Mouse (Mus musculus): ENCODE measurements around the gene Vwa8. TPM values are rescaled to one million over a fixed set of nuclear protein-coding genes. Genes with fewer than 3 reads are reported as not detected.

Vwa8 gene
- polyA plus RNA-seq, 1 experiment from 2014 or later = 6.7 TPM

DNA sequence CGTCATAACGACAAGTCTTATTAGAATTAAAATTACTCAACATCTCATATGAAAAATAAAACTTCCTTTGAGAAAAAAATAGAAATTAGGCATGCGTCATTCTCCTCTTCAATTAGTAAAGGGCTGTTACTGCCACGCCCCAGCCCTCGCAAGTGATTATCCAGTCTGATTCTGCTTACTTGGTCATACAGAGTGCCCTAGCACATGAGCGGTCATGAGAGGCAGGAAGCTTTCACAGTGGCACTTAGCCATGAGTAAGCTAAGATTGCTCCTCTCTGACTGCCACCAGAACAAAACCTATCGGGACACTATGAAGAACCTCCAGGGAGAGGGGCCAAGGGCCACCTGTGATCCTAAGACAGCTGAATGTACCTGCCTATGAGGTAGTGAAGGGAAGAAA, 312.1 kb downstream of the Vwa8 start:
- no peaks in the 10 kb centered on the region for H3K27me3 ChIP-seq (replicated peaks)
- no peaks in the 10 kb centered on the region for H3K4me1 ChIP-seq
- H3K4me2 ChIP-seq = no peak overlapping the region
- no peak overlapping the region for H3K9ac ChIP-seq
- no peaks in the 10 kb centered on the region for H3K36me3 ChIP-seq (replicated peaks)
- ATAC-seq (replicated peaks) = no peak
- H3K27ac ChIP-seq = no peak overlapping the region
- no peaks in the 10 kb centered on the region for H3K9me3 ChIP-seq
- H3K4me3 ChIP-seq = no peak overlapping the region
- 90% methylated on average over 7 of the region's 7 CpGs for WGBS

DNA sequence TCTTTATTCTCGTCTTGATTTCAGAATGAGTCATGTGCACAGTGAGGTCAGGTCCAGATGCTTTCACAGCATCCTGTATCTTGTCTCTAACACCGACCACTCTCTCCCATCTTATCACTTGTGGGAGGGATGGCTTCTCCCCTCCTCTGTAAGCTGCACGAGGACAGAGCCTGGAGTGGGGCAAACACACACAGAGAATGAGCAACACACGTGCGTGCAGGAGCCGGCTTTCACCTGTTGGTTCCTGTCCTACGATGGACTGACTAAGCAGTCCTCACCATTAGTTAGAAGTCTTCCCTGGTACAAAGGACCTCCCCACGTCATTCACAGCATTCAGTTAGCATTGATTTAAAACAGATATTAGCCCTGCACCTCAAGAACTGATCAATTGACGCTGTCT, 312.9 kb downstream of the Vwa8 start:
- 90% methylated on average over 9 of the region's 9 CpGs for WGBS
- no peak for ATAC-seq (replicated peaks)
- H3K36me3 ChIP-seq (replicated peaks) = no peaks in the 10 kb centered on the region
- no peaks in the 10 kb centered on the region for H3K27me3 ChIP-seq (replicated peaks)
- no peak overlapping the region for H3K9ac ChIP-seq
- H3K4me2 ChIP-seq = no peak overlapping the region
- H3K4me3 ChIP-seq = no peak overlapping the region
- no peaks in the 10 kb centered on the region for H3K4me1 ChIP-seq
- no peak overlapping the region for H3K27ac ChIP-seq
- no peaks in the 10 kb centered on the region for H3K9me3 ChIP-seq

DNA sequence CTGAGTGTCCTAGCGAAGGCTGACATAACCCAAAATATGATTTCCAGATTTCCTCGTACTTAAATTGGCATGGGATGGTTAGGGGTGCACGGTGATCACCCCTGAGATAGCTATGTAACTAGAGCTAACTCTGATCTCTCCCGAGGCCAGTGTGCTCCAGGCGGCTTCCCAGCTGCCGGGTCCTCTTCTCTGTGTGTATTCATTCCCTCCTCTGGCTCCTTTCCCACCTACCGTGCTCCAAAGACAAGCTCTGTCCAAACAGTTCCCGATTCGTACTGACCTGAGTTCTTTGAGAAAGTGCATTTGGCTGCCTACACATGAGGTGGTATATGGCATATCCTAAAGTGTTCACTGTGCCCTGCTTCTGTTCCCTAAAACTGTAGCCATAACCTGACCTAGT, 313.8 kb downstream of the Vwa8 start:
- Histone ChIP-seq H3K27ac (no peak overlapping the region), H3K9ac (no peak overlapping the region), H3K4me1 (no peaks in the 10 kb centered on the region), H3K27me3 (replicated peaks) (no peaks in the 10 kb centered on the region), H3K4me2 (no peak overlapping the region), H3K36me3 (replicated peaks) (no peaks in the 10 kb centered on the region), H3K9me3 (no peaks in the 10 kb centered on the region), H3K4me3 (no peak overlapping the region)
- WGBS = 60% methylated on average over 9 of the region's 9 CpGs
- no peak for ATAC-seq (replicated peaks)

DNA sequence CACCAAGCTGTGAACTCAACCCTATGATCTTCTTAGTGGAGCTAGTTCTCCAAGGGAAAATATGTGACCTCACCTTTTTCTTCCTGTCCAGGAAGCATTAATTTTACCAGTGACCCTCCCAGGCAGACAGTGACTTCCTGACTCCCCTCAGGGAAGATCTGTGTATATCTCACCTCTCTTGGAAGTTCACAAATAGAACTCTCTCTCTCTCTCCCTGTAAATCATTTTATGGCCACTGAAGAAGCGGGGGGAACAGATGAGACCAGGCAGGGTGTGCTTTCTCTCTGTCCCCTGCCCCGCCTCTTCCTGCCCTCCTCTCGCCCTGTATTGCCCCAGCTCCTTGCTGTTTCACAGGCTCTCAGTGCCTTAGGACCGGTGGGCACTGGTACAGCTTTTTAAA, 315.5 kb downstream of the Vwa8 start:
- Histone ChIP-seq H3K9me3 (no peaks in the 10 kb centered on the region), H3K4me3 (no peak overlapping the region), H3K36me3 (replicated peaks) (no peaks in the 10 kb centered on the region), H3K4me1 (no peaks in the 10 kb centered on the region), H3K4me2 (no peak overlapping the region), H3K27ac (no peak overlapping the region), H3K9ac (no peak overlapping the region), H3K27me3 (replicated peaks) (no peaks in the 10 kb centered on the region)
- no peak for ATAC-seq (replicated peaks)
- WGBS = 91% methylated on average over 4 of the region's 4 CpGs

DNA sequence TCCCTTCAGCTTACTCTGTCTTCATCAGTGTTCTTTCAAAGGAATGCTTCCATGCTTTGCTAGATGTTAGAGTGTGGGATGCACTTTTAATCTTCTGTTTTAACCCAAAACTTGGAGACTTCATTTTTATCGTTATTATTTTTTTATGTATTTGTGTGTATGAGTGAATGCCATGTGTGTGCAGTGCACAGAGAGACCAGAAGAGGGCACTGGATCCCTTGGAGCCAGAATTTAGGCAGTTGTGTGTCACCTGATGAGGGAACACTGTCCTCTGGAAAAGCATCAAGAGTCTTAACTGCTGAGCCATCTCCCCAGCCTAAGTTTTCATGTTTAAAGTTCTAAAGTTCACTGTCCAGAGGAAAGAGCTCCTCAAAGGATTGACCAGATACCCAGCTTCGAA, 316.1 kb downstream of the Vwa8 start:
- Histone ChIP-seq H3K36me3 (replicated peaks) (no peaks in the 10 kb centered on the region), H3K9ac (no peak overlapping the region), H3K27me3 (replicated peaks) (no peaks in the 10 kb centered on the region), H3K27ac (no peak overlapping the region), H3K4me2 (no peak overlapping the region), H3K9me3 (no peaks in the 10 kb centered on the region), H3K4me1 (no peaks in the 10 kb centered on the region), H3K4me3 (no peak overlapping the region)
- WGBS = 94% methylated on average over 2 of the region's 2 CpGs
- ATAC-seq (replicated peaks) = no peak

DNA sequence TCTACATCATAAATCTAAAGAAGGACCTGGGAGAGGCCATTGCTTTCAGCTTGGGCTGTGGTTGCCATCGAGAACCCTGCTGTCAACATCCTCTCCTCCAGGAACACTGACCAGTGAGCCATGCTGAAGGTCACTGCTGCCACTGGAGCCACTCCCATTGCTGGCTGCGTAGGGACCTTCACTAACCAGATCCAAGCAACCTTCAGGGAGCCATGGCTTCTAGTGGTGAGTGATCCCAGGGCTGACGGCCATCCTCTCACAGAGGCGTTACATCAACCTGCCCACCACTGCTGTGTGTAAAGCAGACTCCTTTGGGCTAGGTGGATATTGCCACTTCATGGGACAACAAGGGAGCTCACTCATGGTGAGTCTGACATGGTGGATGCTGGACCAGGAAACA, 325.7 kb downstream of the Vwa8 start:
- no peak for ATAC-seq (replicated peaks)
- no peaks in the 10 kb centered on the region for H3K9me3 ChIP-seq

DNA sequence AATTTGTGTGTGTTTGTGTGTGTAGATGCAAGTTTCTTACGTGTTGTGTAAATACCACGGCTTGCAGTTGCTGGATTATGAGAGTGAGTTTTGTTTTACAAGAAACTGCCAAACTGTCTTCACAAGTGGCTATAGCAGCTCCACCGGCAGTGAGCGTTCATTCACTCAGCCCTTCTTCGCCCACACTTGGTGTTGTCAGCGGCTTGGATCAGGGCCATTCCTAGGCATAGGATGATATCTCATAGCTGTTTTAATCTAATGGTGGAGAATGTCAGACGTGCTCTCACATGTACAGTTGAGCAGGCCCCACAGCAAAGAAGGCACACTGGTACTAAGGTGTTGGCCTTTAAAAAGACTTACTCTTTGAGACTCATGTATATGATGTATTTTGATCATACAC, 328.9 kb downstream of the Vwa8 start:
- no peaks in the 10 kb centered on the region for H3K9me3 ChIP-seq
- no peak for ATAC-seq (replicated peaks)
- no peaks in the 10 kb centered on the region for H3K27me3 ChIP-seq (replicated peaks)
- no peak overlapping the region for H3K4me3 ChIP-seq
- H3K4me2 ChIP-seq = no peak overlapping the region
- no peak overlapping the region for H3K9ac ChIP-seq
- WGBS = 92% methylated on average over 7 of the region's 7 CpGs
- H3K36me3 ChIP-seq (replicated peaks) = no peaks in the 10 kb centered on the region
- no peak overlapping the region for H3K27ac ChIP-seq
- no peaks in the 10 kb centered on the region for H3K4me1 ChIP-seq

More for the DNA sequence above, 325.7 kb downstream of the Vwa8 start:
- no peaks in the 10 kb centered on the region for H3K27me3 ChIP-seq (replicated peaks)
- H3K4me2 ChIP-seq = no peak overlapping the region
- no peak overlapping the region for H3K4me3 ChIP-seq
- 95% methylated on average over 4 of the region's 4 CpGs for WGBS
- H3K4me1 ChIP-seq = no peaks in the 10 kb centered on the region
- H3K9ac ChIP-seq = no peak overlapping the region
- no peaks in the 10 kb centered on the region for H3K36me3 ChIP-seq (replicated peaks)
- H3K27ac ChIP-seq = no peak overlapping the region

DNA sequence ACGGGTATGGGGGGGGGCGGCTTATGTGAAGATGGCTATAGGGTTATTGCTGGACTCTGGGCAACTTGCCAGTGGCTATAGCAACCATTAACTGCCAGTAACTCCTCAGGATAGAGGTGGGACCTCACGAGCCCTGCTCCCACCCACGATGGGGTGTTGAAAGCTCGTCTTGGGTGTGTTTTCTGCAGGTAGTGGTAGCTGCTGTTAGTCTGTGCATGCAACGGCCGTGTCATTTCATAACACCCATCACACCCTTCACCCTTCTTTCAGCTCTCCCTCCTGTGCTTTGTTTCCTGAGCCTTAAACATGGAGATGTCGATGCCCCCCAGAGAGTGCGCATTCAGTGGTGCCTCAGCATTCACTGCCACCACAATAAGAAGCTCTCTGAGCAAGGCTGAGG, 329.4 kb downstream of the Vwa8 start:
- no peak overlapping the region for H3K4me3 ChIP-seq
- H3K4me2 ChIP-seq = no peak overlapping the region
- WGBS = 88% methylated on average over 9 of the region's 9 CpGs
- no peak overlapping the region for H3K9ac ChIP-seq
- no peak for ATAC-seq (replicated peaks)
- no peaks in the 10 kb centered on the region for H3K9me3 ChIP-seq
- no peak overlapping the region for H3K27ac ChIP-seq
- H3K4me1 ChIP-seq = no peaks in the 10 kb centered on the region
- H3K27me3 ChIP-seq (replicated peaks) = no peaks in the 10 kb centered on the region
- H3K36me3 ChIP-seq (replicated peaks) = no peaks in the 10 kb centered on the region

DNA sequence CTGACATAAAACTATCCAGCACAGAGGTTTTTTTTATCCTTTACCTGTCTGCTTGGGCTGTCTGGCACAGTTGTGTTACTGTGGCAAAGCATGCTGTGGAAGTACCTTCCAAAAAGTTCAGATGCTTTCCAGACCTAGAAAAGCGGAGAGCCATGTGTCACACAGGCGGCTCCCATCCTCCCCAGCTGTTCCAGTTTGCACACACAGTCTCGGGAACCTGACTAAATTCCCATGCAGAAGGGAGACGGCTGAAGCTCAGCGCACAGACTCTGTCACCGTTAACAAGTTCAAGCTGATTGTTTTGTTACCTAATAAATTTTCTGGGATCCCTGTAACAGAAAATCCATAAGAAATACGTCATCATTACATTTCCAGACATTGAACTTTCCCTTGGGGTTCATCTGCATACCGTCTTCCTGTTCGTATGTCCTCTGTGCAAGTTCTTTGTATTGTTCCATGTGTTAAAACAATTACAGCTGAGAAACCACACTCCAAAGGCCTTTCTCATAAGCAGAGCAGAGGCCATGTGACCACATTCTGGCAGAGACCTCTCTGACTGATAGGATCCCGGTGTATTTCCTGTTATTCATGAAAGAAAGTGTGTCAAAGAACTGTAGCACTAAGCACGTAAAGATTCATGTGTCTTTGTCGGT, 331.4 kb downstream of the Vwa8 start:
- H3K36me3 ChIP-seq (replicated peaks) = no peaks in the 10 kb centered on the region
- H3K9ac ChIP-seq = no peak overlapping the region

DNA sequence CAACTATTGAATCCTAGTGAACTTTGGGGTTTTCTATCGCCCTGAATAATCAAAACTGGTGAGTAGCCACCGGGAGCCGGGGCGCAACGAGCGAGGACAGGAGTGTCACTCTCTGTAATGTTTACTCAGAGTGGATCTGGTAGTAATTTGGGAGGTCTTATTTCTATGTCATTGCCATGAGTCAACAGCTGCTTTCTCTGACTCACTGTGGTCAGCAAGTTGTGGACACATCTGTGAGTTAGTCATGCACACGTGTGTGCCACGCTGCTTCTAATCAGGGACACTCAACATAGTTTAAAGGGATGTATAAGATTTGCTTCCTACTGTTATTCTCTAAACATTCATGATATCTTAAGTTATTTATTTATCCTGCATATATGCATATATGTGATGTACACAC, 332.9 kb downstream of the Vwa8 start:
- Histone ChIP-seq H3K4me2 (no peak overlapping the region), H3K9me3 (no peaks in the 10 kb centered on the region), H3K4me3 (no peak overlapping the region), H3K27me3 (replicated peaks) (no peaks in the 10 kb centered on the region), H3K4me1 (no peaks in the 10 kb centered on the region), H3K9ac (no peak overlapping the region), H3K27ac (no peak overlapping the region), H3K36me3 (replicated peaks) (no peaks in the 10 kb centered on the region)
- no peak for ATAC-seq (replicated peaks)
- 93% methylated on average over 8 of the region's 8 CpGs for WGBS

More for the DNA sequence above, 331.4 kb downstream of the Vwa8 start:
- Histone ChIP-seq H3K4me2 (no peak overlapping the region), H3K4me3 (no peak overlapping the region), H3K27ac (no peak overlapping the region), H3K27me3 (replicated peaks) (no peaks in the 10 kb centered on the region), H3K4me1 (no peaks in the 10 kb centered on the region), H3K9me3 (no peaks in the 10 kb centered on the region)
- ATAC-seq (replicated peaks) = no peak
- WGBS = 68% methylated on average over 12 of the region's 12 CpGs

DNA sequence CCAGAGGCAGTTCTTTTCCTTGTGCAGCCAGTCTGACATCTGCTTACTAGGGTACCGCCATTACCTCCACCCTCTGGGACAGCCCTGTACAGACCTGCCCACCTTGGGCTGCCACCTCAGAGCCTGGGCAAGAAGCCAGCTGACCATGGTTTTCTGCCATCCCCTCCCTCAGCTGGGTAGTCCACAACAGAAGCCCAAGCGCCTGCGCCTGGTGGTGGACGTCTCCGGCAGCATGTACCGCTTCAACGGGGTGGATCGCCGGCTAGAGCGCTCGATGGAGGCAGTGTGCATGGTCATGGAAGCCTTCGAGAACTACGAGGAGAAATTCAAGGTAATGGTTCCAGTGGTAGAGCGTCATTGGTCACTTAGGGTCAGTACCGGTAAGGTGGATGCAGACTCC, 333.9 kb downstream of the Vwa8 start:
- no peaks in the 10 kb centered on the region for H3K27me3 ChIP-seq (replicated peaks)
- ATAC-seq (replicated peaks) = no peak
- H3K4me3 ChIP-seq = no peak overlapping the region
- WGBS = 94% methylated on average over 15 of the region's 15 CpGs
- H3K4me1 ChIP-seq = no peaks in the 10 kb centered on the region
- no peak overlapping the region for H3K9ac ChIP-seq
- H3K9me3 ChIP-seq = no peaks in the 10 kb centered on the region
- H3K4me2 ChIP-seq = no peak overlapping the region
- no peak overlapping the region for H3K27ac ChIP-seq
- no peaks in the 10 kb centered on the region for H3K36me3 ChIP-seq (replicated peaks)

DNA sequence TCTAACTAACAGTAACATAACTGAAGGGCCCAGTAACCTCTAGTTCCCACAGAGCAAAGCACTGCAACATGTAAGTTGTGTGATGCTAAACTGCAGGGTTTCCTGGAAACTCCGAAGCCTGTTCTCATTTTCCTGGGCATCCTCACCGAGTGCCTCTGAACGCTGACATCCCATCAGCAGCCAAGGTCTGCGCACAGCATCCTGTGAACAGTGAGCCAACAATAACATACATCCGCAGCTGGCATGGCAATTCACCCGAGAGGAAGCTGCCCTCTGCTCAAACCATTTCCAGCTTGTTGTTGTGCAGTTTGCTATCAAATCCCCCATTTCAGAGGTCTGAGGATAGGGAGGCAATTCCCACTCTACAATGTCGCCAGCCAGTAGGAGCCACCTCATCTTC, 334.4 kb downstream of the Vwa8 start:
- WGBS = 80% methylated on average over 7 of the region's 7 CpGs
- Histone ChIP-seq H3K9ac (no peak overlapping the region), H3K36me3 (replicated peaks) (no peaks in the 10 kb centered on the region), H3K4me1 (no peaks in the 10 kb centered on the region), H3K4me2 (no peak overlapping the region), H3K9me3 (no peaks in the 10 kb centered on the region), H3K4me3 (no peak overlapping the region), H3K27me3 (replicated peaks) (no peaks in the 10 kb centered on the region), H3K27ac (no peak overlapping the region)
- no peak for ATAC-seq (replicated peaks)

DNA sequence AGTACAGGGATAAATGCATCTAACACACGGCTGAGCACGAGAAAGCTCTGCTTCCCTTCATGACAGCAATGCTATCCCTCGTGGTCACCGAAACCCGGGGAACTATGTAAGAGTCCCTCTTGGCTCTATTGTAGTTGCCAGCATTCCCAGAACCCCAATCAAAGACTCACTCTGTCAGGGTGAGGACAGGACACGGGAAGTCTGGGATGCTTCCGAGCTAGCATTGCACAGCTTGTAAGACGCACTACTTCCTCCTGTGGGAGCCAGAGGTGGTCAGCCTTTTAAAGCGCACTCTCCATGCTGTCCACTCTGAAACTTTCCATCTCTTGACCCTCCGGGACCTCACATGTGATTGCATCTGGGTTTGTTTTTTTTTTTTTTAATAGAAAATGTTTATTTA, 335.2 kb downstream of the Vwa8 start:
- H3K27ac ChIP-seq = no peak overlapping the region
- H3K4me3 ChIP-seq = no peak overlapping the region
- H3K4me1 ChIP-seq = no peaks in the 10 kb centered on the region
- no peaks in the 10 kb centered on the region for H3K36me3 ChIP-seq (replicated peaks)
- no peak overlapping the region for H3K4me2 ChIP-seq
- WGBS = 82% methylated on average over 10 of the region's 10 CpGs
- no peaks in the 10 kb centered on the region for H3K9me3 ChIP-seq
- H3K27me3 ChIP-seq (replicated peaks) = no peaks in the 10 kb centered on the region
- no peak overlapping the region for H3K9ac ChIP-seq
- ATAC-seq (replicated peaks) = no peak
